Mouse (Mus musculus) heart, adult 11 months (tissue): ENCODE results near the gene Gm20388.

Experiments used
- DNase-seq: peaks from one replicate; pipeline ENCODE4 v3.0.0; 2022

The Gm20388 gene

DNA sequence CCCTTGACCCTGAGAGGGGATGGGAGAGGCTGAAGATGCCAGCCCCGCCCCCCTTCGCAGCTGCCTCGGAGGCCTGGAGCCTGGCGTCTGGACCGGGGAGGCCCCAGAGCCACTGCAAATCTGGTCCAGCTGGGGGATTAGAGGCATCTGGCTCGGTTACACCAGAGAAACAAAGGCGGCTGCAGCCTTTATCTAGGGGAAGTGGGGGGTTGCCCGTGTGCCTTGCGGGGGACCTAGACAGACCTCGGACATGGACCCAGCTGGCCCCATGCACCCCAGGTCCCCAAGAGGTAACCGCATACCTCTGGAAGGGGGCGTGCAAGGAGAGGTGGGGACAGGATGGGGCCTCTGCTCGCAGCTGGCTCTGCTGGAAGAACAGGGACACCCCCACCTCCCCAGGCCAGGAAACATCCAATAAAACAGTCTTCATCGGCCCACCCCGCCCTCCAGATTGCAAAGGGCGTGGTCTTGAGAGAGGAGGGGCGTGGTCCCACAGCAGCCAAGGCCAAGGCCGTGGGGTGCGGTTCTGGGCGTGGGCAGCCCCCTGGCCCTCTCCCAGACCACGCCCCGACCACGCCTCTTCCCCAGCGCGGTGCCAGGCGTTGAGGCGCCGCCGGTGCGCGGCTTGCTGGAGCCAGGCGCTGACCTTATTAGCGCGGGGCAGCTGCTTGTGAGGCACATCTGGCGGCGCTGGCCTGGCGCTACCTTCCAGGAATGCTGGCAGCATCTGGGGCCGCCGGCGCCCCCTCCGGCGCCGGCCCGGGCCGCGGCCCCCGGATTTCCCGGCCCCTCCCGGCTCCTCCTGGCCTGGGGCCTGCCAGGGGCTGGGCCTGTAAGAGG is 365.6 kb downstream of the Gm20388 start:
- DNase-seq = peak; percentile 99

GRCm38 (mm10) chr8:120276891-120277426 is 366.3 kb downstream of the Gm20388 start:
- DNase-seq = no peak

- DNase-seq = peak; percentile 95
These were observed 367.4 kb downstream of the Gm20388 start for GRCm38 (mm10) chr8:120278009-120278408.

- DNase-seq = no peak
These were observed 368.8 kb downstream of the Gm20388 start for GRCm38 (mm10) chr8:120279418-120279817.

DNA sequence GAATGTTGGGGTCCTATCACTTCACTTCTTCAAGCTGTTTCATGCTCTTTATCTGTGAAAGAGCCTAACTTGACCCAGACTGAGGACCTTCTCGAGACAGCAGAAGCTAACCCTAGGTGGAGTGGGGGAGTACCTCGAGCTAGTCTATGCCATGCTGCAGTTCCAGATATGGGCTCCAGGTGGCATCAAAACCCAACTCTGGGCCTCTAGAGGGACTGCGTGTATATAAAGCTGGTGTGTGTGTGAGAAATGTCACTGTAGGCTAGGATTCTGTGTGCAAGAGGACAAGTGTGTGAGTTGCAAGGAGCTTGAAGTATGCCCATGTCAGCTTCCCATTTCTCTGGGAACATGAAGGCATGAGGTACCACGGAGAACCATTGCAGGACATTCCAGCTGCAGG is 370.8 kb downstream of the Gm20388 start:
- no peak for DNase-seq

GRCm38 (mm10) chr8:120282465-120282864 is 371.8 kb downstream of the Gm20388 start:
- DNase-seq = no peak

DNA sequence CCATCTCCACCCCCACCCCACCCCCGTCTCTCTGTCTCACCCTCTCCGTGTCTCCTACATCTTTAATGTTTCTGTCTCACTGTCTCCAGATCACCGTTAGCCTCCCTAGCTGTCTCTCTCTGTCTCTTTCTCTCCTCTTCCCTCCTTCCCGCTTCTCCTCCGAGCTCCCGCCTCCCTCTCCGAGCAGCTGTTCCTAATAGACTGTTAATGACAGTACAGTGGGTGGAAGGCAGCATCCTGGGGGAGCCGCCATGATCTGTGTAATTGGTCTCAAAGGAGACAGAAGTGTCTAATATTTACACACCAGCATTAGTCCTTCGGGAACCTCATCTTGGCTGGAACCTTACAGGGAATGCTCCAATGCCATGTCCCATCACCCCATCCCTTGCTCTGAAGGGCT is 373.6 kb downstream of the Gm20388 start:
- no peak for DNase-seq

GRCm38 (mm10) chr8:120285033-120285432 is 374.4 kb downstream of the Gm20388 start:
- DNase-seq = peak; percentile 95

GRCm38 (mm10) chr8:120285878-120286277 is 375.2 kb downstream of the Gm20388 start:
- DNase-seq = no peak

GRCm38 (mm10) chr8:120288122-120288908 is 377.7 kb downstream of the Gm20388 start:
- peak; percentile 96 for DNase-seq

DNA sequence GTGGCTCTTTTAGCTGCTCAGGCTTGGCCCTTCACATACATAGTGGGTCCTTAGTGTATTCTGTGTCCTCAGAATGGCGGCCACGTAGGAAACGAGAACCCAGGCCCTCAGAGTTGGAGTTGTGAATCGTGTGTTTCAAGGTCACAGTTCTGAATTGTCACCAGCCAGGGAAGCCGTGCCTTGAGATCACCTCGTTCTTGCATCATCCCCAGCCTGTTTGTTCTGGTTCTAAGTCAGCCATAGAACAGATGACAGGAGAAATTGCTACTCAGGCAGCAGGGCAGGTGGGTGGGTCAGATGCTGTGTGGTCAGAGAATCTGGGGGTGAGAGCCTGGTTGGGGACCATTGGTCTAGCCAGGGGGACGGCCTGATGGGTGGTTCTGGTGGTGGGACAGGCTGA is 378.6 kb downstream of the Gm20388 start:
- DNase-seq = no peak

GRCm38 (mm10) chr8:120289698-120290181 is 379.1 kb downstream of the Gm20388 start:
- peak; percentile 99 for DNase-seq

- DNase-seq = no peak
These were observed 380.0 kb downstream of the Gm20388 start for GRCm38 (mm10) chr8:120290614-120291013.

DNA sequence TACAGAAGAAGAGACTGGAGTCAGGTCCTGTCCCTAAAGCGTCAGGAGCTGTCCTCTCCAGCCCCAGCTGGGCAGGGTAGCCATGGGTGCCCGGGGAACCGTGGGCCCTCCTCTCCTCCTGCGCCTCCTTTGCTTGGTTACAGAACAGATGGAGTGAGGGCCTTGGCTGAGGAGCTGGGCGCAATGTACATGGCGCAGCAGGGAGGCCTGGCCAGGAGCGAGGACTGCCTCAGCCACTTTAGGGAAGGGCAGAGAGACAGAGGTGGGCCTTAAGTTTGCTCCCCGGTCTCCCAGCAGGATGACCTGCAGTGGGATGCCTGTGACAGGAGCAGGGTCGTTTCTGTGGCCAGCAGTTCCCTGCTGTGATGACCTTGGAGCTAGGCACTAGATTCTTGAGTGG is 381.0 kb downstream of the Gm20388 start:
- DNase-seq = no peak

GRCm38 (mm10) chr8:120292316-120293107 is 381.9 kb downstream of the Gm20388 start:
- peak; percentile 96 for DNase-seq

DNA sequence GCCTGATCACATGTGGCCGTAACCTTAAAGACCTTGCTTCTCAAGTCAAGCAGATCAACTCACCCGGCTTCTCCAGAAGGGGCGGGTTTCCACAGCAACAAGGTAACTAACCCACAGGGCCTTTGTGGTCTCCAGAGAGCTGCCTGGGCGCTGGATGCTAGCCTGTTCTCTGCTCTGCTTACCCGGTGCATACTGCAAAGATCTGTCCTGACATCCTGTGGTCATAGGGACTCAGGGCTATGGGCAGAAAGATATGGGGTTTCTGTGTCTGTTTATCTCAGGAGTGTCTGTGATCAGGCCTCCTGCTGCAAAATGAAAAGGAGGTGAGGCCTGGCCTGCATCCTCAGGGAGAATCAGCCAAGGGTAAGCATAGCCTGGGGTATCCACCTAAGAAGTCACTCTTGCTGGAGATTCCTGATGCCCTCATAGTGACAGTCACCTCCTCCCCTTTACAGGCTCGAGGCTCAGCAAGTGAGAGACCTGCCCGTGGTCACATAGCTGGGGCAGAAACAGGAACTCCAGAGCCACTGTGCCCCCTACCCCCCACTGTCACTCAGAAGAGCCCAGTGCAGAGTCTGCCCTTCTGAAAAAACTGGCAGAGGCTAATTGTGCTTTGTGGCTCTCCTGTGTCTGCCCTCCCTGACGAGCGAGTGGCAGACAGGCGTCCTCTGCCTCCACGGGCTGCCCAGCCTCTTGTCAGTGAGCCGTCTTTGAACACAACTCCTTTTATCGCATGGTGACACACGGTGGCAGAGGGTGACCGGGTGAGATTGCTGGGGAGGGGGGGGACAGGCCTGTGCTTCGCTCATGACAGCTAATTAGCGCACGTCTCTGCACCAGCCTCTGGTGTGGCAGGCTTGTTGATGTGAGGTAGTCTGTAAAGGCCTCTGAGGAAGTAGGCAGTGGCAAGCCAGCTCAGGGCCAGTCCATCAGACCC is 383.0 kb downstream of the Gm20388 start:
- DNase-seq = peak; percentile 95

GRCm38 (mm10) chr8:120294982-120295870 is 384.6 kb downstream of the Gm20388 start:
- DNase-seq = peak; percentile 92

- DNase-seq = no peak
These were observed 386.4 kb downstream of the Gm20388 start for GRCm38 (mm10) chr8:120297000-120297399.

DNA sequence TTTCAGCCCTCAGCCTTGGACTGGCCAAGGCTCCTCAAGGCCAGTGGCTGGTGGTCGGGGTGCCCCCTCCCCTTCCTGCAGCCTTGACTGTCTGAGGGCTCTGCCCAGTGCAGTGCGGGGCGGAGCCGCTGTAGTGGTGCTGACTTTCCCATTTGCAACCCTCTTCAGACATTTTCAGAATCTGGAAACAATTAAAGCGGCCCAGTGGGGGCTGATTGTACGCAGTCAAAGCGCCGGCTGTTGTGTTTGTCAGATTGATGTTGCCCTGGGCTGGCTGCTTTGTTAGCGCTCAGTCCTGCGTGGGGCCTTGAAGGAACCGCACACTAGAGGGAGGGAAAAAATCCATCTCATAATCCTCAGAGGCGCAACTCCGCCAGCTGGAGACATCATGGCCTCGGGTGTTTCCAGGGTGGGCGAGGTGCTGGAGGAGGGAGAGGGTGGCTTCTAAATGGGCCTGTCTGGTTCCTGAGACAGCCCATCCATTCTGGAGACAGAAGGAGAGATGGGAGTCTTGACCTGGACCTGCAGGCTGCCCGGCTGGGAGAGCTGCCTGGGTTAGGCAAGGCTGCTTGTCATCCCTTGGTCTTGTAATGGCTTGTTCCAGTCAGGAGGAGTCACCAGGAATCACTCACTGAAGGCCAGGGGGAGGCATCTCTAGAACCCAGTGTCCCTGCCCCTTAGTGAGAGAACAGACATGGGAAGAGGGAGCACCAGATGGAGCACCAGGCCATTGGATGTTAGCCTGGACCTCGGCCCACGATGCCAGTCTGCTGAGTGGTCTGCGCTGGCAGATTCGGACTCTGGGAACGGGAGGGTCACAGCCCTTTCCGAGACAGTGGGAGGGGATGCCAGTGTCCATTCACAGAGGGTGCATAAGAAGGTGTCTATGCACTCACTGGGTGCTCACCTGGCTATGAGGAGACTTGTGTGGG is 388.2 kb downstream of the Gm20388 start:
- DNase-seq = no peak
